Mouse (Mus musculus) large intestine, adult 2 months (tissue): ENCODE data around the gene Pex10. TPM values are rescaled to one million over a fixed set of nuclear protein-coding genes. Genes with fewer than 3 reads are reported as not detected.

Experiments used
- polyA plus RNA-seq: library from polyadenylated mRNA; depleted of rRNA; stranded (reverse); fragments of >200 nt; gene quantifications from 2 replicates; pipeline ENCODE4 v1.2.3, GENCODE M21; 2012; rRNA removed

Pex10 gene
- polyA plus RNA-seq, 1 experiment = 11.4 TPM

Other genes with a start within 250 kb of the Pex10 start
- gene Ttc34, start 229.6 kb upstream of the Pex10 start, polyA plus RNA-seq = 0.05 and 0.15 TPM in 2 replicates
- gene Mmel1, start 197.4 kb upstream of the Pex10 start, polyA plus RNA-seq = 0.05 TPM in 1 of 2 replicates, not detected in the other
- 121 and 158 TPM in 2 replicates for gene Fam213b, start 167.9 kb upstream of the Pex10 start, polyA plus RNA-seq
- 87.7 and 134 TPM in 2 replicates for gene Tnfrsf14, start 138.5 kb upstream of the Pex10 start, polyA plus RNA-seq
- gene Hes5, start 106.1 kb upstream of the Pex10 start, polyA plus RNA-seq = 0.64 and 0.69 TPM in 2 replicates
- 38.6 and 39.7 TPM in 2 replicates for gene Pank4, start 102.9 kb upstream of the Pex10 start, polyA plus RNA-seq
- 28.5 and 45.9 TPM in 2 replicates for gene Plch2, start 10.2 kb upstream of the Pex10 start, polyA plus RNA-seq
- 116 and 137 TPM in 2 replicates for gene Rer1, start 19.4 kb downstream of the Pex10 start, polyA plus RNA-seq
- 1.3 and 2.2 TPM in 2 replicates for gene Morn1, start 19.6 kb downstream of the Pex10 start, polyA plus RNA-seq
- 20.3 and 30.8 TPM in 2 replicates for gene Ski, start 155.6 kb downstream of the Pex10 start, polyA plus RNA-seq
- 56.1 and 59.4 TPM in 2 replicates for gene Faap20, start 182.8 kb downstream of the Pex10 start, polyA plus RNA-seq